Mouse (Mus musculus) embryonic facial prominence, embryonic 12.5 days (tissue): ENCODE measurements at regions not wholly inside any gene's neighbourhood (a gene's known extent, or its start where the extent isn't known, plus 50 kb on each side); places are given as distances from the start of the nearest gene placed in this dataset.
A peak's percentile ranks its signal among the peaks of the same experiment; 100 is the strongest.

Experiments used
- ATAC-seq: fragments of 200-750 bp; cut with Nextera tagmentation; 2 replicates; pipeline ENCODE4 v1.8.0; 2017; ENCODE audit not compliant: insufficient number of reproducible peaks, insufficient read depth, low FRiP score, low TSS enrichment
- H3K27ac ChIP-seq: fragments of 300-500 bp; sonication (generic); 2 replicates; pipeline ENCODE4 v1.5.1; 2016; ENCODE audit warnings: mild to moderate bottlenecking
- H3K27me3 ChIP-seq: fragments of 300-500 bp; sonication (generic); 2 replicates; pipeline ENCODE4 v1.6.1; 2016; ENCODE audit warnings: mild to moderate bottlenecking, moderate library complexity
- H3K36me3 ChIP-seq: fragments of 300-500 bp; sonication (generic); 2 replicates; pipeline ENCODE4 v1.6.1; 2016; ENCODE audit warnings: mild to moderate bottlenecking
- H3K4me1 ChIP-seq: fragments of 300-500 bp; sonication (generic); 2 replicates; pipeline ENCODE4 v1.6.1; 2016
- H3K4me2 ChIP-seq: fragments of 300-500 bp; sonication (generic); replicated peaks from 2 replicates; pipeline ENCODE4 v1.6.1; 2016; ENCODE audit warnings: mild to moderate bottlenecking, moderate library complexity
- H3K4me3 ChIP-seq: fragments of 300-500 bp; sonication (generic); 2 replicates; pipeline ENCODE4 v1.5.1; 2016; ENCODE audit warnings: mild to moderate bottlenecking
- H3K9ac ChIP-seq: fragments of 300-500 bp; sonication (generic); 2 replicates; pipeline ENCODE4 v1.6.1; 2016; ENCODE audit warnings: mild to moderate bottlenecking, moderate library complexity
- H3K9me3 ChIP-seq: fragments of 300-500 bp; sonication (generic); 2 replicates; pipeline ENCODE4 v1.6.1; 2016; ENCODE audit warnings: mild to moderate bottlenecking, moderate library complexity
- WGBS: fragments of 180-500 bp; shearing (Covaris S2); methylation state at CpG from one replicate; pipeline ENCODE4 v1.1.7; 2016; 5-methylcytosine and 5-hydroxymethylcytosine counted together

GRCm38 (mm10) chr14:67153621-67154020 is 1144.6 kb upstream of the Gulo start:
- no peaks in the 10 kb centered on the region for H3K36me3 ChIP-seq
- WGBS, result 48% methylated on average over 3 of the region's 3 CpGs
- H3K4me3 ChIP-seq, result no peak overlapping the region
- no peak overlapping the region for H3K27ac ChIP-seq
- no peaks in the 10 kb centered on the region for H3K27me3 ChIP-seq
- H3K9me3 ChIP-seq, result no peaks in the 10 kb centered on the region
- peaks cover 3% of the 10 kb centered on the region; the same call in 1 of the 2 replicates for H3K4me1 ChIP-seq
- H3K4me2 ChIP-seq, result no peak overlapping the region
- ATAC-seq, result no peak
- H3K9ac ChIP-seq, result no peak overlapping the region

- ATAC-seq, result 0 out of 2 replicates have a peak, but pooled peaks have one; percentile 15
- no peak overlapping the region for H3K4me3 ChIP-seq
- no peak overlapping the region for H3K27ac ChIP-seq
- H3K36me3 ChIP-seq, result no peaks in the 10 kb centered on the region
- H3K27me3 ChIP-seq, result no peaks in the 10 kb centered on the region
- H3K4me1 ChIP-seq, result no peaks in the 10 kb centered on the region
- WGBS, result 43% methylated on average over 7 of the region's 7 CpGs
- H3K9ac ChIP-seq, result no peak overlapping the region
- H3K9me3 ChIP-seq, result no peaks in the 10 kb centered on the region
- no peak overlapping the region for H3K4me2 ChIP-seq
These were observed 1141.0 kb upstream of the Gulo start for GRCm38 (mm10) chr14:67149961-67150471.

- Histone ChIP-seq H3K9me3 (no peaks in the 10 kb centered on the region), H3K4me2 (no peak overlapping the region), H3K27ac (no peak overlapping the region), H3K4me1 (no peaks in the 10 kb centered on the region), H3K27me3 (no peaks in the 10 kb centered on the region), H3K9ac (no peak overlapping the region), H3K36me3 (no peaks in the 10 kb centered on the region), H3K4me3 (no peak overlapping the region)
- ATAC-seq, result no peak
- 79% methylated on average over 8 of the region's 8 CpGs for WGBS
These were observed 1140.1 kb upstream of the Gulo start for GRCm38 (mm10) chr14:67149091-67149490.

- no peak for ATAC-seq
- no peaks in the 10 kb centered on the region for H3K36me3 ChIP-seq
- H3K4me2 ChIP-seq, result no peak overlapping the region
- no peak overlapping the region for H3K4me3 ChIP-seq
- H3K4me1 ChIP-seq, result peaks cover 9% of the 10 kb centered on the region; the same call in 1 of the 2 replicates
- no peaks in the 10 kb centered on the region for H3K27me3 ChIP-seq
- no peaks in the 10 kb centered on the region for H3K9me3 ChIP-seq
- H3K27ac ChIP-seq, result no peak overlapping the region
- 79% methylated on average over 12 of the region's 12 CpGs for WGBS
- no peak overlapping the region for H3K9ac ChIP-seq
These were observed 1137.6 kb upstream of the Gulo start for GRCm38 (mm10) chr14:67146602-67147001.

- no peaks in the 10 kb centered on the region for H3K36me3 ChIP-seq
These were observed 1136.0 kb upstream of the Gulo start for GRCm38 (mm10) chr14:67145046-67145445.

GRCm38 (mm10) chr14:67144461-67144985 is 1135.5 kb upstream of the Gulo start:
- H3K9me3 ChIP-seq, result no peaks in the 10 kb centered on the region
- H3K27me3 ChIP-seq, result 0 out of 2 replicates have a peak, but pooled peaks cover 3% of the 10 kb centered on the region
- peaks cover 10% of the 10 kb centered on the region; the same call in 1 of the 2 replicates for H3K4me1 ChIP-seq
- H3K36me3 ChIP-seq, result no peaks in the 10 kb centered on the region
- H3K4me2 ChIP-seq, result no peak overlapping the region
- H3K9ac ChIP-seq, result no peak overlapping the region
- no peak overlapping the region for H3K27ac ChIP-seq
- H3K4me3 ChIP-seq, result no peak overlapping the region
- 74% methylated on average over 4 of the region's 4 CpGs for WGBS
- no peak for ATAC-seq

More at GRCm38 (mm10) chr14:67145046-67145445, 1136.0 kb upstream of the Gulo start:
- Histone ChIP-seq H3K4me1 (peaks cover 10% of the 10 kb centered on the region; the same call in 1 of the 2 replicates), H3K9ac (no peak overlapping the region), H3K4me2 (no peak overlapping the region), H3K27me3 (0 out of 2 replicates have a peak, but pooled peaks cover 3% of the 10 kb centered on the region), H3K9me3 (no peaks in the 10 kb centered on the region), H3K4me3 (no peak overlapping the region), H3K27ac (no peak overlapping the region)
- no peak for ATAC-seq
- 89% methylated on average over 6 of the region's 6 CpGs for WGBS

- no peak for ATAC-seq
- 36% methylated on average over 6 of the region's 6 CpGs for WGBS
- no peaks in the 10 kb centered on the region for H3K9me3 ChIP-seq
- H3K4me1 ChIP-seq, result peaks cover 10% of the 10 kb centered on the region; the same call in 1 of the 2 replicates
- 0 out of 2 replicates have a peak, but pooled peaks cover 3% of the 10 kb centered on the region for H3K27me3 ChIP-seq
- H3K4me3 ChIP-seq, result no peak overlapping the region
- H3K9ac ChIP-seq, result no peak overlapping the region
- no peak overlapping the region for H3K27ac ChIP-seq
- no peaks in the 10 kb centered on the region for H3K36me3 ChIP-seq
- no peak overlapping the region for H3K4me2 ChIP-seq
These were observed 1134.8 kb upstream of the Gulo start for GRCm38 (mm10) chr14:67143826-67144225.

GRCm38 (mm10) chr14:67142556-67143250 is 1133.7 kb upstream of the Gulo start:
- Histone ChIP-seq H3K9ac (no peak overlapping the region), H3K4me1 (peaks cover 10% of the 10 kb centered on the region; the same call in 1 of the 2 replicates), H3K4me3 (no peak overlapping the region), H3K27ac (no peak overlapping the region), H3K27me3 (0 out of 2 replicates have a peak, but pooled peaks cover 3% of the 10 kb centered on the region), H3K36me3 (no peaks in the 10 kb centered on the region), H3K9me3 (no peaks in the 10 kb centered on the region), H3K4me2 (no peak overlapping the region)
- ATAC-seq, result no peak
- WGBS, result 86% methylated on average over 6 of the region's 6 CpGs

- ATAC-seq, result no peak
- Histone ChIP-seq H3K27ac (no peak overlapping the region), H3K27me3 (0 out of 2 replicates have a peak, but pooled peaks cover 3% of the 10 kb centered on the region)
These were observed 1132.8 kb upstream of the Gulo start for GRCm38 (mm10) chr14:67141581-67142441.

GRCm38 (mm10) chr14:67141151-67141550 is 1132.1 kb upstream of the Gulo start:
- Histone ChIP-seq H3K4me1 (peaks cover 12% of the 10 kb centered on the region; the same call in 1 of the 2 replicates), H3K4me2 (no peak overlapping the region), H3K9me3 (no peaks in the 10 kb centered on the region), H3K27me3 (0 out of 2 replicates have a peak, but pooled peaks cover 3% of the 10 kb centered on the region), H3K36me3 (no peaks in the 10 kb centered on the region), H3K9ac (no peak overlapping the region), H3K27ac (no peak overlapping the region), H3K4me3 (no peak overlapping the region)
- 81% methylated on average over 7 of the region's 7 CpGs for WGBS
- no peak for ATAC-seq

More at GRCm38 (mm10) chr14:67141581-67142441, 1132.8 kb upstream of the Gulo start:
- Histone ChIP-seq H3K9me3 (no peaks in the 10 kb centered on the region), H3K4me3 (no peak overlapping the region), H3K9ac (no peak overlapping the region), H3K36me3 (no peaks in the 10 kb centered on the region), H3K4me2 (no peak overlapping the region), H3K4me1 (peaks cover 10% of the 10 kb centered on the region; the same call in 1 of the 2 replicates)
- 43% methylated on average over 15 of the region's 15 CpGs for WGBS

GRCm38 (mm10) chr14:67139674-67140073 is 1130.7 kb upstream of the Gulo start:
- Histone ChIP-seq H3K4me1 (peaks cover 26% of the 10 kb centered on the region), H3K9ac (no peak overlapping the region), H3K4me3 (no peak overlapping the region), H3K27me3 (0 out of 2 replicates have a peak, but pooled peaks cover 3% of the 10 kb centered on the region), H3K4me2 (no peak overlapping the region), H3K27ac (no peak overlapping the region), H3K9me3 (no peaks in the 10 kb centered on the region), H3K36me3 (no peaks in the 10 kb centered on the region)
- ATAC-seq, result no peak
